Mouse (Mus musculus) liver, embryonic 12.5 days (tissue): ENCODE measurements at regions not wholly inside any gene's neighbourhood (a gene's known extent, or its start where the extent isn't known, plus 50 kb on each side); places are given as distances from the start of the nearest gene placed in this dataset.
A peak's percentile ranks its signal among the peaks of the same experiment; 100 is the strongest.
"Not testable (repeated sequence)": the region's sequence is repeated elsewhere in the genome, so short reads cannot be mapped to it uniquely, and the experiment has no call there.

Experiments used
- ATAC-seq: fragments of 200-750 bp; cut with Nextera tagmentation; 2 replicates; pipeline ENCODE4 v1.8.0; 2017; ENCODE audit warnings: moderate number of reproducible peaks, mild to moderate bottlenecking, moderate library complexity
- H3K27ac ChIP-seq: fragments of 300-500 bp; sonication (generic); 2 replicates; pipeline ENCODE4 v1.5.1; 2016; ENCODE audit warnings: mild to moderate bottlenecking
- H3K27me3 ChIP-seq: fragments of 300-500 bp; sonication (generic); replicated peaks from 2 replicates; pipeline ENCODE4 v1.6.1; 2016; ENCODE audit warnings: mild to moderate bottlenecking, moderate library complexity
- H3K36me3 ChIP-seq: fragments of 300-500 bp; sonication (generic); 2 replicates; pipeline ENCODE4 v1.6.1; 2016; ENCODE audit warnings: mild to moderate bottlenecking, moderate library complexity
- H3K4me1 ChIP-seq: fragments of 300-500 bp; sonication (generic); 2 replicates; pipeline ENCODE4 v1.6.1; 2016
- H3K4me2 ChIP-seq: fragments of 300-500 bp; sonication (generic); 2 replicates; pipeline ENCODE4 v1.6.1; 2016; ENCODE audit warnings: mild to moderate bottlenecking, moderate library complexity
- H3K4me3 ChIP-seq: fragments of 300-500 bp; sonication (generic); 2 replicates; pipeline ENCODE4 v1.5.1; 2016; ENCODE audit warnings: mild to moderate bottlenecking, moderate library complexity
- H3K9ac ChIP-seq: fragments of 300-500 bp; sonication (generic); 2 replicates; pipeline ENCODE4 v1.6.1; 2016; ENCODE audit warnings: mild to moderate bottlenecking, moderate library complexity
- H3K9me3 ChIP-seq: fragments of 300-500 bp; sonication (generic); replicated peaks from 2 replicates; pipeline ENCODE4 v1.6.1; 2016; ENCODE audit warnings: mild to moderate bottlenecking, moderate library complexity
- WGBS: fragments of 180-500 bp; shearing (Covaris S2); methylation state at CpG from one replicate; pipeline ENCODE4 v1.1.7; 2016; ENCODE audit not compliant: insufficient replicate concordance; 5-methylcytosine and 5-hydroxymethylcytosine counted together

- 68% methylated on average over 4 of the region's 4 CpGs for WGBS
- no peak overlapping the region for H3K4me3 ChIP-seq
- ATAC-seq: no peak
- no peaks in the 10 kb centered on the region for H3K27me3 ChIP-seq
- H3K9ac ChIP-seq: no peak overlapping the region
- H3K36me3 ChIP-seq: no peaks in the 10 kb centered on the region
- no peak overlapping the region for H3K27ac ChIP-seq
- no peaks in the 10 kb centered on the region for H3K4me1 ChIP-seq
- H3K4me2 ChIP-seq: no peak overlapping the region
- no peaks in the 10 kb centered on the region for H3K9me3 ChIP-seq
These were observed 1345.4 kb downstream of the Zfp704 start for GRCm38 (mm10) chr3:8264366-8265033.

GRCm38 (mm10) chr3:8257293-8257692 lies 1352.6 kb downstream of the Zfp704 start:
- H3K9ac ChIP-seq: no peak overlapping the region
- H3K27ac ChIP-seq: no peak overlapping the region
- H3K36me3 ChIP-seq: no peaks in the 10 kb centered on the region
- no peak overlapping the region for H3K4me2 ChIP-seq
- H3K27me3 ChIP-seq: no peaks in the 10 kb centered on the region
- H3K4me1 ChIP-seq: no peaks in the 10 kb centered on the region
- no peak for ATAC-seq
- no peaks in the 10 kb centered on the region for H3K9me3 ChIP-seq
- no peak overlapping the region for H3K4me3 ChIP-seq

- no peaks in the 10 kb centered on the region for H3K9me3 ChIP-seq
- no peaks in the 10 kb centered on the region for H3K4me1 ChIP-seq
- H3K36me3 ChIP-seq: no peaks in the 10 kb centered on the region
- ATAC-seq: no peak
- no peak overlapping the region for H3K4me3 ChIP-seq
- WGBS: 61% methylated on average over 2 of the region's 2 CpGs
- H3K4me2 ChIP-seq: no peak overlapping the region
- no peak overlapping the region for H3K9ac ChIP-seq
- H3K27me3 ChIP-seq: no peaks in the 10 kb centered on the region
- H3K27ac ChIP-seq: no peak overlapping the region
These were observed 1357.6 kb downstream of the Zfp704 start for GRCm38 (mm10) chr3:8252311-8252710.

GRCm38 (mm10) chr3:8248911-8249310 lies 1361.0 kb downstream of the Zfp704 start:
- no peak for ATAC-seq
- Histone ChIP-seq H3K9me3 (no peaks in the 10 kb centered on the region), H3K9ac (no peak overlapping the region), H3K4me2 (no peak overlapping the region), H3K4me1 (no peaks in the 10 kb centered on the region), H3K4me3 (no peak overlapping the region), H3K27me3 (no peaks in the 10 kb centered on the region), H3K27ac (no peak overlapping the region), H3K36me3 (no peaks in the 10 kb centered on the region)
- 43% methylated on average over 1 of the region's 1 CpGs for WGBS

GRCm38 (mm10) chr3:8245822-8246221 lies 1364.1 kb downstream of the Zfp704 start:
- not testable (repeated sequence) for H3K9me3 ChIP-seq, H3K27me3 ChIP-seq, H3K4me3 ChIP-seq, H3K27ac ChIP-seq, ATAC-seq, H3K36me3 ChIP-seq, H3K9ac ChIP-seq, H3K4me2 ChIP-seq, H3K4me1 ChIP-seq
- WGBS: 13% methylated on average over 1 of the region's 1 CpGs

DNA sequence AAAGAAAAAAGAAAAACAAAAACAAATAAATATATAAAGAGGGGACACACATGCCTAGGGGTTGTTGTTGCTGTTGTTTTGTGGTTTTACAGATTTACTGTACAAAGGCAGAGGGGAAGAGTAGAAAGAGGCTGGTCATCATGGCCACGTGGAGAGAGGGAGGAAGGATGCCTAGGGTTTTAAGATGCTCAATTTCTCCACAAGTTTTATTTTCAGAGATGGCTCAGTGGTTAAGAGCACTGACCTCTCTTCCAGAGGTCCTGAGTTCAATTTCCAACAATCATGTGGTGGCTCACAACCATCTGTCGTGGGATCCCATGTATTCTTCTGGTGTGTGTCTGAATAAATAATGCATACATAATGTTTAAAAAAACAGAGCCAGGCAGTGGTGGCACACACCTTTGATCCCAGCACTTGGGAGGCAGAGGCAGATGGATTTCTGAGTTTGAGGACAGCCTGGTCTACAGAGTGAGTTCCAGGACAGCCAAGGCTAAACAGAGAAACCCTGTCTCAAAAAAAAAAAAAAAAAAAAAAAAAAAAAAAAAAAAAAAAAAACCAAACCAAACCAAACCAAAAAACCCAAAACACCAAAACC lies 1364.6 kb downstream of the Zfp704 start:
- H3K9ac ChIP-seq, H3K36me3 ChIP-seq, H3K4me1 ChIP-seq, H3K4me2 ChIP-seq, H3K27ac ChIP-seq, H3K27me3 ChIP-seq, H3K9me3 ChIP-seq, H3K4me3 ChIP-seq: not testable (repeated sequence)
- 48% methylated on average over 2 of the region's 2 CpGs for WGBS
- ATAC-seq: peak; percentile 82

GRCm38 (mm10) chr3:8244526-8245194 lies 1365.2 kb downstream of the Zfp704 start:
- not testable (repeated sequence) for H3K4me3 ChIP-seq, H3K9ac ChIP-seq, ATAC-seq

GRCm38 (mm10) chr3:8206623-8207404 lies 1403.1 kb downstream of the Zfp704 start:
- 45% methylated on average over 6 of the region's 6 CpGs for WGBS
- Histone ChIP-seq H3K9ac (no peak overlapping the region), H3K4me3 (no peak overlapping the region), H3K27me3 (no peaks in the 10 kb centered on the region), H3K9me3 (no peaks in the 10 kb centered on the region), H3K4me2 (peak overlapping the region; percentile 29), H3K36me3 (no peaks in the 10 kb centered on the region), H3K4me1 (0 out of 2 replicates have a peak, but pooled peaks cover 11% of the 10 kb centered on the region), H3K27ac (peak overlapping the region; percentile 30; the same call in 1 of the 2 replicates)
- peak; percentile 94 for ATAC-seq

More at GRCm38 (mm10) chr3:8244526-8245194, 1365.2 kb downstream of the Zfp704 start:
- not testable (repeated sequence) for H3K4me2 ChIP-seq, H3K9me3 ChIP-seq, H3K27me3 ChIP-seq, H3K36me3 ChIP-seq, H3K27ac ChIP-seq, H3K4me1 ChIP-seq
- WGBS: 72% methylated on average over 4 of the region's 4 CpGs

DNA sequence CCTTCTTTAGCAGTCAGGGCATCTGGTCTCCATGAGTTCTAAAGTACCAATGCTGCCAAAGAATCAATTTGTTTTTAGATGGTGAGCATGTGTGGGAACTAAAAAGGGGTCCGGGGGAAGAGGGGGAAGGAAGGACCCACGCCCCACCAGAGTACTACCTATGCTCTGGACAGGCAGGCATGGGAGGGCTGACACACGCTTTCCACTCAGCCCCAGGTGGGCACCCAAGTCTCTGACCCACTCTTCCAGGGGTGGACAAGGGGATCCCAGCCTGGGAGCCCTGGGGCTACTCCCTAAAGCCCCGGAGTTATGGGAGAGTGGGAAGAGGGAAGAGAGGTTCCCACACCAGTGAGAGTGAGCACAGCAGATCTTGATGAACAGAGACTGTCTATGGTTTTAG lies 1446.9 kb downstream of the Zfp704 start:
- WGBS: 51% methylated on average over 4 of the region's 4 CpGs
- no peak for ATAC-seq
- Histone ChIP-seq H3K4me1 (no peaks in the 10 kb centered on the region), H3K27ac (no peak overlapping the region), H3K27me3 (no peaks in the 10 kb centered on the region), H3K36me3 (no peaks in the 10 kb centered on the region), H3K4me2 (no peak overlapping the region), H3K9ac (no peak overlapping the region), H3K4me3 (no peak overlapping the region), H3K9me3 (no peaks in the 10 kb centered on the region)

GRCm38 (mm10) chr3:8161997-8162756 lies 1447.7 kb downstream of the Zfp704 start:
- no peak for ATAC-seq
- Histone ChIP-seq H3K9me3 (no peaks in the 10 kb centered on the region), H3K4me3 (no peak overlapping the region), H3K27me3 (no peaks in the 10 kb centered on the region), H3K9ac (no peak overlapping the region), H3K4me1 (no peaks in the 10 kb centered on the region), H3K27ac (no peak overlapping the region), H3K36me3 (no peaks in the 10 kb centered on the region), H3K4me2 (no peak overlapping the region)
- 70% methylated on average over 4 of the region's 4 CpGs for WGBS

GRCm38 (mm10) chr3:8143016-8143415 lies 1466.9 kb downstream of the Zfp704 start:
- Histone ChIP-seq H3K27me3 (no peaks in the 10 kb centered on the region), H3K27ac (no peak overlapping the region), H3K4me3 (no peak overlapping the region), H3K4me1 (no peaks in the 10 kb centered on the region), H3K9ac (no peak overlapping the region), H3K36me3 (no peaks in the 10 kb centered on the region), H3K4me2 (no peak overlapping the region), H3K9me3 (peaks cover 8% of the 10 kb centered on the region; the same call in 1 of the 2 replicates)
- WGBS: 63% methylated on average over 2 of the region's 2 CpGs
- ATAC-seq: no peak
